Mouse (Mus musculus) cortical plate, adult 2 months (tissue): Measurements from ENCODE around the gene Tbc1d14.

Experiments
- CTCF ChIP-seq: fragments of 200-500 bp; IDR thresholded peaks from 2 replicates; pipeline ENCODE4 v1.5.1; 2011; ENCODE audit warnings: mild to moderate bottlenecking, control low read depth, low read length; ENCODE audit not compliant: insufficient read depth; ENCODE audit errors: extremely low read depth
- POLR2A ChIP-seq: fragments of 200-500 bp; IDR thresholded peaks from 2 replicates; pipeline ENCODE4 v1.6.1; 2011; ENCODE audit warnings: mild to moderate bottlenecking, low read length, control low read depth; ENCODE audit not compliant: insufficient read depth; ENCODE audit errors: extremely low read depth

GRCm38 (mm10) chr5:36534455-36535030 is 58.5 kb downstream of the Tbc1d14 start:
- TF ChIP-seq CTCF (no peak), POLR2A (no peak)
